ENCODE assay signal across 14 mouse cellular contexts in the genomic region with DNA sequence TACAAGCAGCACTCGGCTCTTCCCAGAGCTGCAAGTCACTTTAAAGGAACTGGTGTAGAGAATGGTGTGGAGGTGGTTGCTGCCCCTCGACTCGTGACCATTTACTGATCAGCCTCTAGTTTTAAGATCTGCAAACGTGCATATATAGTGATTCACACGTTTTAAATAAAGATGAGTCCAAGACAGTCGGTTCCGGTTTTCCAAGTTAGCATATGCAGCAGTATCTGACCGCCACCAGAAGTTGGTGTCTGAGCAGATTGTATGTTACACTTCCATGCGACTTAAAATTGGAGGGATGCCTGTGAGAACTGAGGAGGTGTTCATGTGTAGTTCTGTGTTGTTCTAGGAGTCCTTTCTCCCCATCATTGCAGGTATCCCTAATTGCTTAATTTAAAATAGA. TPM values are rescaled to one million over a fixed set of nuclear protein-coding genes. Genes with fewer than 3 reads are reported as not detected.
"Had no signal": no experiment of that assay in that cellular context is flagged by ENCODE, and none has a peak within 500 bp of the region (broad histone marks: within the 10 kb centered on the region; RNA-seq: fewer than 3 reads in every experiment).

No protein-coding gene starts in this region.

- H3K4me3 ChIP-seq: layer of hippocampus, adult 2 months; liver, embryonic 13.5 days had no signal

- H3K27ac ChIP-seq: kidney, postnatal 0 days; layer of hippocampus, adult 2 months; liver, embryonic 13.5 days; stomach, postnatal 0 days had no signal

- DNase-seq: kidney, adult 2 months; kidney, postnatal 25 days; layer of hippocampus, adult 9-11 months; liver, embryonic 13.5 days; lung, adult 2 months; lung, postnatal 14 days; lung, postnatal 4 days; midbrain, embryonic 14.5 days; thymus, postnatal 25 days had no signal

RNA-seq across cellular contexts. Expression of gene Tmem204, which starts 30.1 kb away (rescaled TPM):
- total RNA-seq: megakaryocyte progenitor cell, adult 5-6 weeks; megakaryocyte-erythroid progenitor cell, adult 5-6 weeks had no signal
